Mouse (Mus musculus): ENCODE measurements around the gene Tcf20.

- TF ChIP-seq CTCF (IDR thresholded peaks at IDR 0.05; ENCODE audit: extremely low read depth, insufficient read length, insufficient replicate concordance, low read depth, low read length): no peak
- no peak for TF ChIP-seq POLR2A (IDR thresholded peaks at IDR 0.05; ENCODE audit: low read depth, low read length)
Observed at GRCm38 (mm10) chr15:82784581-82784980, 203.1 kb downstream of the Tcf20 start.

Measured in small intestine, adult 2 months (tissue).